Mouse (Mus musculus): ENCODE results near the gene Morc2a.
A peak's percentile ranks its signal among the peaks of the same experiment; 100 is the strongest.

Gene Morc2a

GRCm38 (mm10) chr11:3733933-3734636 is 85.1 kb downstream of the Morc2a start:
- no peak for DNase-seq (ENCODE audit: low spot score in 2 of 2)

DNA sequence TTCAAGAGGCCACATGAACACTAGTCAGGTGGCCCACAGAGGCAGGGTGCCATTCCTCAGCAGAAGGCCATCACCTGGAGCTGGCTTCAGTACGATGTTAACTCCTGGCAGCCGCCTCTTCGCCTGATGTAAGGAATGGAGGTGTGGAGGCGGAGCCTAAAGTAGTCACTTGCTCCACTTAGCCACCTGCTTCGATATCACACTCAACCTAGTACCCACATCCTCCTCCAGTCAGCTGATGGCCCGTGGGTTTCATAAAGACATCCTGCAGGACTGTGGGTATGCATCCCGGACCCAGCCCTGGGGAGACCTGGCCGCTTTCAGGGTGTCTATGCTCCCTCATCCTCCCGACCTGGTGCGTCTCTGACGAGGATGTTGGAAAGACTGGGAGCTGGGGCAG is 86.7 kb downstream of the Morc2a start:
- DNase-seq (ENCODE audit: low spot score in 2 of 2): peak; percentile 51 to 61

DNA sequence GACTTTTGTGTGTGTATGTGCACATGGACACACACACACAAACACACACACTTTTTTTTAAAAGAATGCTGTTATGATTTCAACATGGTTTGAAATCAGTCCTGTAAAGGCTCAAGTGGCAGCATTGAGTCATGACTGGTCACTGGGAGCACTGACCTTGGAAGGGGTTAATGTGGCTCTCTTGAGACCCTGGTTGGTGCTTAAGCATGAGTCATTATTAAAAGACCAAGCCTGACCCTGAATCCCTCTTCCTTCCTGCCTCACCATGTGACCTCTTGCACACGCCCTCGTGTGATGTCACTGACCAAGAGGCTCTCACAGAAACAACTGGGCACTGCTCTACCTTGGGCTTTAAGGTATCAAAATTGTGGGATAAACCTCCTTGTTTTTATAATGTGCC is 89.8 kb downstream of the Morc2a start:
- DNase-seq (ENCODE audit: low spot score in 2 of 2): no peak

Measured in right cerebral cortex, adult 2 months (tissue).